Mouse (Mus musculus) NIH3T3 (cell line): ENCODE data around the gene Asb8.

Experiments
- DNase-seq: peaks from one replicate; pipeline ENCODE4 v3.0.0-alpha.2; 2012; ENCODE audit warnings: low read depth

Gene Asb8

DNA sequence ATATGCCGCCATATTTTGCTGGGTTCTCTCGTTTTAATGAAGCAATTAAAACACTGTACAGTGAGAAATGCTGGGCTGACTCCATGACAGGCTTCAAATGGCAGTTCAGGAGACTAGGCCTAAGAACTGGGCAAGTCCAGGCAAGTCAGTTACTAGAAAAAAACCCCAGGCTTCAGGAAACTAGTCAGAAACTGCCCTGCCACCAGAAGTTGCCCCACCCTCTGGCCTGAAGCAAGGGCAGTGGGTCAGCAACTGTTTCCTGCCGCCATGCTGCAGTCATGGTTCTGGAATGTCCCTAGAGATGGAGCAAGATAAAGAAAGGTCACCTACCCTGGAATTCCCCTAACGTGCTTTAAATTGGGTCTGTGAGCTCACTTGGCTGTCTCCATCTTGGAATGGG, 9.5 kb downstream of the Asb8 start:
- peak; percentile 54 for DNase-seq

DNA sequence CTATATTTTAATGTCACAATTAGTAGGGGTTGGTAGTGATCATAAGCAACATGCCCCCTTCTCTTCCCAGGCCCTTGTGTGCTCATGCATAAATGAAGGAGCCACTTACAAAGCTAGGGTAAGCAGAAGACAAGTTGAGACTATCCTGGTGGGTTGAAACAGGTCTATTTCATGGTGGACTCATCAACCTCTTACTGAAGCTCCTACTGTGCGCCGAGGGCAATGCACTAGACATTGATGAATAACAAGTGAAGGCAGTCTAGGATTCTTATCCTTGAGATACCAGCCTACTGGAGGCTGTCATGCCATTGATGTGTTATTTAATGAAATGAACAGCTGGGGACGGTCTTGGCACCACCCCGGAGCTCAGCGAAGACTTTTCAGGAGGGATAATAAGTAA, 10.2 kb downstream of the Asb8 start:
- DNase-seq, result no peak

DNA sequence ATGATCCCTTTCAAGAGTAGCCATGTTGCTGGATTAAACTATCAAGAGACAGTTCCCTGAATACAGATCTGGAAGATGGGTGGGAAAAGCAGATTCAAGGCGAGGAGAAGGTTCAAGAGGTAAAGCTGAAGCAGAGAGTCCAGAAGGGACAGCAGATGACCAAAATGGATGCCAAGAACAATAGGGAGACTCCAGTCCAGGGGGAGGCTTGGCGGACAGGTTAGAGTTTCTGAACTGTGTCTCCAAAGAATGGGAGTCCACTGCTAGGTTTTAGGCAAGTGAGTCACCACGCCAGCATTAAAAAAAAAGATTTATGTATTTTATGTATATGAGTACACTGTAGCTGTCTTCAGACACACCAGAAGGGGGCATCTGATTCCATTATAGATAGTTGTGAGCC, 10.8 kb downstream of the Asb8 start:
- DNase-seq, result no peak

- DNase-seq, result no peak
These were observed 11.3 kb downstream of the Asb8 start for GRCm38 (mm10) chr15:98154146-98154545.

DNA sequence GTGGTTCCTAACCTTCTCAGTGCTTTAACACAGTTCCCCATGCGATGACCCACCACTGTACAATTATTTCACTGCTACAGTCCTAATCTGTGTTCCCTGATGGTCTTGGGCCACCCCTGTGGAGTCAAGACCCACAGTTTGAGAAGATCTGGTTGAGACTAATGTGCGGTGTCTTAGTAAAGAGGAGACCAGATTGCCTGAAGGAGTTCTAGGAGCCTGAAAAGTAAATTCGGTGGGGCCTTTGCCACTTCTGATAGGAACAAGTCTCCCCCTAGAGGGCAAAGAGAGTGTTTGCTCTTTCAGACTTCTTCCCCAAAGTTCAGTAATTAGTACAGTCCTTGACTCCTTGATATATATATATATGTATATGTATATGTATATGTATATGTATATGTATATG, 11.8 kb downstream of the Asb8 start:
- DNase-seq, result peak; percentile 82

DNA sequence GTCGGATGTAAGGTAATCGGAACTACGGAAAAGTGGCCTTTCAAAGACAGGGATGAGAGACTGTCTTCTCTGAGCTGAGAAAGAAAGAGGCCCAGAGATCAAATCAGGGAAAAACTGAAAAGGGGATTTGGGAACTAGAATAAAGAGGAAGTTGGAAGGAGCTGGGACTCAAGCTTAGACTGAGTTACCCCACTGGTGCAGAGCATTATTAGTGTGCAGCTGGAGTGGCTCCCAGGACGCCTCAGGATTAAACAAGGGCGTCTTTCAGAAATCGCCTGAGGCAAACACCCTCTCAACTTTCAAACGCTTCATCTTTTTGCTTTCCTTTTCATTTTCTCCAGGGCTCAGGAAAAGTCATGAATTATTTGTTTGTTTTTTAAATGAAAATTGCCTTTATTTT, 12.5 kb downstream of the Asb8 start:
- peak; percentile 39 for DNase-seq

DNA sequence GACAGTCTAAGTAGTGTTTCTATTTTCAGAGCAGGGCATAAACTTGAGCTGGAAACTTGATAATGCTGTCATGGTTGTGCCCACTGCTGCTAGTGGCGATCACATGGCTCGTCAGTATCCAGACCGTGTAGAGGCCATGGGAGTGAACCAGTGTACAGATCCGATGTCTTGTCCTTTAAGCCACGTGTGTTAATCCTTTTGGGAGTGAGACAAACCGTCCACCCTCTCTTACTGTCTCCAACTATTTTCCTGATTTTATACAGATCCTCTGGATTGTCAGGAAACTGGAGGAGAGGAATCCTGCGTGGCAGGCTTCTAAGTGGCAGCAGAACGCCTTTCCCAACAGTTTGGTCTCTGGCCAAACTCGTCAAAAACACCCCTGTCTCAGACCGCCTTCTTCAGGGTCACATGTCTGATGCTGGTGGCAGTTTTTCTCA, 16.2 kb downstream of the Asb8 start:
- DNase-seq, result no peak

GRCm38 (mm10) chr15:98148356-98148755, 17.1 kb downstream of the Asb8 start:
- DNase-seq, result no peak

- DNase-seq, result peak; percentile 98
These were observed 19.8 kb downstream of the Asb8 start for GRCm38 (mm10) chr15:98145559-98146181.

- DNase-seq, result no peak
These were observed 20.4 kb downstream of the Asb8 start for GRCm38 (mm10) chr15:98144861-98145507.

DNA sequence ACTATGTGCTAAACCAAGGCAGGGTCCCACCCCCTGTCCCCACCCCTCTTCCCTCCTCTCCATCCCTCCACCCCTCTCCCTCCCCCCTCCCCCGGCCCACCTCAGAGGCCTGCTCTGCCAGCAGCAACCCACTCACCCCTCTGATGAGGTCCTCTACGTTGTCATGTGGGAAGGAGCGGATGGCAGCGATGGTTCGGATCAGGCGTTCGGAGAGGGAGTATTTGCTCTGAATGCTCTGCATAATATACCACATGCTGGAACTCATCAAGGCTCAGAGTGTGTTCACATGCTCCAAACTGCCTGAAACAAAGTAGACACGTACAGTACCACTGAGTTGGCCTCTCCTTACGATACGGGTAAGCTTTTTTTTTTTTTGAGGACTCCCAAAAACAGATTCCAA, 22.9 kb downstream of the Asb8 start:
- DNase-seq, result no peak

DNA sequence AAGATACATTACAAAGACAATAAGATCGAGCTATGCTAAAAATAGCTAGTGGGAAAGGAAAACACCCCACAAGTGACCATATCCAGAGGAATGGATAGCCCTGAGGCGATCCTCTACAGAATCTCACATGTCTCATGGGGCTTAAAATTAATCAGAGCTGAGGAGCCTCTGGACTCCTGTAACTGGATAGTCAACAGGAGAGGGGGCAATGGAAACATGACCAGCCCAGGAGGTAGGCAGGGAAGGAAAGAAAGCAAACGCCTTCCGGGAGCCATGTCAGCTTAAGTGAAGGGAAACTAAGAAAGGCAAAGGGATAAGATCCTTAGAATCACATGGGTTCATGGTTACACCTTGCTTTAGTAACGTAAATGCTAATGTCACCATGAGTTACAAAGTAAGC, 24.6 kb downstream of the Asb8 start:
- no peak for DNase-seq

DNA sequence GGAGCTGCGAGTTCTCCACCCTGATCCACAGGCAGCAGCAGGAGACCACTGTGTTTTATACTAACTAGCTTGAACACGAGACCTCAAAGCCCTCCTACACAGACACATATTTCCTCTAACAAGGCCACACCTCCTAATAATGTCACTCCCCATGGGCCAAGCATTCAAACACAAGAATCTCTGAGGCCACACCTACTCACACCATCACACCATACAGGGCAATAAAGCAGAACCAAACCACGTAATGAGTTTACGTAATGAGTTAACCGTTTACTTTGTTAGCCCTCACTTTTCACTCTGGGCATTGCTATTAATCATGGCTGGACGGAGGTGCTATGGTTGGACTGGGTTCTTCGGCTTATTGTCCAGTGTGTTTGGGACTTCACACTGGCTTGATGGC, 25.7 kb downstream of the Asb8 start:
- DNase-seq, result no peak

- DNase-seq, result no peak
These were observed 28.6 kb downstream of the Asb8 start for GRCm38 (mm10) chr15:98136871-98137270.

DNA sequence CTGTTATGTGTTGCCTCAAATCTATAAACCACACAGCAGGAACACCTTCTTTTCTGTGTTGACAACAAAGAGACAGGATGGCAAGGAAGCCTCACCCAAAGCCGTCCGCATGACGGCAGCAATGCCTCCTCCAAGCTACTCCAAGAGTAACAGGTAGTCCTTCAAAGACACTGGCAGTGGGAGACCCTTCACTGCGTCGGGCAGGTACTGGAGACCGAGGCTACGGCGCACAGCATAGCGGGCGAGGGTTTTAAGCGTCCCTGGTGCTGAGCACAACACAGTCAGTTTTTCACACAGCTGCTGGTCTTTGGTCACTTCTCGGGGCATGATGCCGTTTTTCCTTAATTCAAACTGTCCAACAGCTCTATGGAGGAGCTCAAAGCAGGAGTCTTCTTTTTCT, 29.8 kb downstream of the Asb8 start:
- no peak for DNase-seq

DNA sequence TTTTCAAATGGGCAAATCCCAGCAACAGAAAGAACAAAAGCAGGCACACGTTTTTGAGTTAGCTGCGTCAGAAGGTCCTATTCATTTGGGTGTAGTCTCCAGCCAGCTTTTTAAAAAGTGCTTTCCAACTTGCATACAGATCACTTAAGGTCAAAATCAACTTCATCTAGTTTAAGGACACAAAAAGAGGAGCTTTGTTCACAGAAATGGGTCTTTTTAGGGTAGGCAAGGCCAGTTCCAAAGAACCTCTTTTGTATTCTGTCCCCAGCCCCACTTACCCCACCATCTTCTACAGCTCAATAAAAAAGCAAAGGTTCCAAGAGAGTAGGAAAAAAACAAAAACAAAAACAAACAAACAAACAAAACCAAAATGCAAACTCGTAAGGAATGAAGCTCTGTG, 30.8 kb downstream of the Asb8 start:
- no peak for DNase-seq

GRCm38 (mm10) chr15:98134034-98134433, 31.4 kb downstream of the Asb8 start:
- DNase-seq, result no peak

DNA sequence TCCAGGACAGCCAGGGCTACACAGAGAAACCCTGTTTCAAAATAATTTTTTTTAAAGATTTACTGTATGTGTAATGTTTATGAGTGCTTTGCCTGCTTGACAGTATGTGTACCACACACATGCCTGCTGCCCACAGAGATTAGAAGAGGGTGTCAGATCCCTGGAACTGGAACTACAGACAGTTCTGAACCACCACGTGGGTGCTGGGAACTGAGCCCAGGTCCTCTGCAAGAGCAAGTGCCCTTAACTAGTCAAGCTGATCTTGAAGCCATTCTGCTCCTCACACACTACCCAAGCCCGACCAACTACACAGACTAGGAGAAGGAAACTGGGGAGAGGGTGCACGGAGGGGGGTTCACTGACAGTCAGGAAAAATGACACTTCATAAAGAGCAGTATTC, 32.0 kb downstream of the Asb8 start:
- no peak for DNase-seq

GRCm38 (mm10) chr15:98131942-98132655, 33.3 kb downstream of the Asb8 start:
- peak; percentile 15 for DNase-seq

DNA sequence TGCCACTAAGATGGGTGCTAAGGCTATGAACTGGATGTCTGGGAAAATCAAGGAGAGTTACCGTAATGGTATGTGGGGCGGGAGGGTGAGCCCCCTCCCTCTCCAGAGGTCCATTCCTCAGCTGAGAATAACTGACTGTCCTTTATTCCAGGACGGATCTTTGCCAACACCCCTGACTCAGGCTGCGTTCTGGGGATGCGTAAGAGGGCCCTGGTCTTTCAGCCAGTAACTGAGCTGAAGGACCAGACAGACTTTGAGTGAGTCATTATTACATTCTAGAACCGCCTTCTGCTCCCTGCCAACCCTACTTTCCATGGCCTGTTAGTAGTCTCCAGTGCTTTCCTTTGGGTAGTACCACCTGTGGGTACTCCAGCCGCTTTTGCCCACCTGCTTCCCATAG, 34.0 kb downstream of the Asb8 start:
- peak; percentile 83 for DNase-seq

DNA sequence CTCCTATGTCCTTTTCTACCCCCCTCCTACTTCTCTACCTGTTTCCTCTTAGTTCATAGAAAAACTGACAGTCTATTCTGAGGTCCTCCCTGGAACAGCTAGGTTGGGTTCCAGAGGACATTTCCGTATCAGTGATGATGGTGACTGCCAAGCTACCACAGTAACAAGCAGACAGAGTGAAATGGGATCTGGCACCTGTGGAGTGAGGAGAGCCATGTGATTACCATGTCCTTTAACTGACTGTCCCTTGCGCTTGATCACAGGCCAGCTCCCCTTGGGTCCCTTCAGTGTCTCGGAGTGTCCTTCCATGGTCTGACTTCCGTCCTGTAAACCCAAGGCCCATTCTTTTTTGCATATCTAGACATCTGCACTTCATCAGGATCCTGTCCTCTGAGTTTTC, 34.4 kb downstream of the Asb8 start:
- no peak for DNase-seq

- DNase-seq, result no peak
These were observed 44.6 kb downstream of the Asb8 start for GRCm38 (mm10) chr15:98120831-98121230.

GRCm38 (mm10) chr15:98119363-98119762, 46.1 kb downstream of the Asb8 start:
- no peak for DNase-seq

- DNase-seq, result no peak
These were observed 49.1 kb downstream of the Asb8 start for GRCm38 (mm10) chr15:98116287-98116686.
